Mouse (Mus musculus) midbrain, embryonic 13.5 days (tissue): ENCODE results near the gene Pnpla1. TPM values are rescaled to one million over a fixed set of nuclear protein-coding genes. Genes with fewer than 3 reads are reported as not detected.

Experiments used
- ATAC-seq: fragments of 200-750 bp; cut with Nextera tagmentation; 2 replicates; pipeline ENCODE4 v1.8.0; 2017; ENCODE audit warnings: mild to moderate bottlenecking, moderate TSS enrichment, moderate library complexity
- H3K27ac ChIP-seq: fragments of 300-500 bp; sonication (generic); 2 replicates; pipeline ENCODE4 v1.5.1; 2015; ENCODE audit warnings: inconsistent platforms, mild to moderate bottlenecking, moderate library complexity
- H3K27me3 ChIP-seq: fragments of 300-500 bp; sonication (generic); 2 replicates; pipeline ENCODE4 v1.6.1; 2015; ENCODE audit warnings: mild to moderate bottlenecking, inconsistent platforms
- H3K36me3 ChIP-seq: fragments of 300-500 bp; sonication (generic); 2 replicates; pipeline ENCODE4 v1.6.1; 2015; ENCODE audit warnings: mild to moderate bottlenecking, inconsistent platforms
- H3K4me1 ChIP-seq: fragments of 300-500 bp; sonication (generic); replicated peaks from 2 replicates; pipeline ENCODE4 v1.6.1; 2015; ENCODE audit warnings: inconsistent platforms
- H3K4me2 ChIP-seq: fragments of 300-500 bp; sonication (generic); replicated peaks from 2 replicates; pipeline ENCODE4 v1.6.1; 2015; ENCODE audit warnings: moderate library complexity, mild to moderate bottlenecking, inconsistent platforms
- H3K4me3 ChIP-seq: fragments of 300-500 bp; sonication (generic); replicated peaks from 2 replicates; pipeline ENCODE4 v1.5.1; 2015; ENCODE audit warnings: mild to moderate bottlenecking, inconsistent platforms
- H3K9ac ChIP-seq: fragments of 300-500 bp; sonication (generic); replicated peaks from 2 replicates; pipeline ENCODE4 v1.6.1; 2015; ENCODE audit warnings: mild to moderate bottlenecking, inconsistent platforms
- H3K9me3 ChIP-seq: fragments of 300-500 bp; sonication (generic); 2 replicates; pipeline ENCODE4 v1.6.1; 2016; ENCODE audit warnings: mild to moderate bottlenecking, inconsistent platforms
- WGBS: fragments of 180-500 bp; shearing (Covaris S2); methylation state at CpG from one replicate; pipeline ENCODE4 v1.1.7; 2015; 5-methylcytosine and 5-hydroxymethylcytosine counted together
- polyA plus RNA-seq: library from polyadenylated mRNA; unstranded; fragments of >200 nt; fragmentation: Nextera tagmentation; extraction: Ambion mirVana; gene quantifications from 2 replicates; pipeline ENCODE4 v1.2.1, GENCODE M21; 2015

Gene Pnpla1
- polyA plus RNA-seq, 1 experiment from 2014 or later: not detected

DNA sequence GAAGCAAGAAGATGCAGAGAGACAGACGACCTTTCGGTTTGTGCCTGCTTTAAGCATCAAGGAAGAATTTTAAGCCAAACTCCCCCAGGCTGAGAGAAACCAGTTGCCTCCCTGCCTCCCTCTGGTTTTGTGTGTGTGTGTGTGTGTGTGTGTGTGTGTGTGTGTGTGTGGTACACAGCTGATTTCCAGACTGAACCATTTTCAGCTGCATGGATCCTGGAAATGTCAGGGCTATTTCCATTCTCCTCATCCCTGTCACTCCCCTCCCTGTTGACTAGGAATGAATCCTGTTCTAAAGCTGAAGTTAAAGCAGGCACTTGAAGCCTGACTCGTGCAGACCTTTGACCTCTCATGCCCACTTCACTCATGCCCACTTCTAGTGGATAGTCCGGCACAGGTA, 16.0 kb downstream of the Pnpla1 start:
- H3K27me3 ChIP-seq: peaks cover 4% of the 10 kb centered on the region; the same call in 1 of the 2 replicates
- H3K4me2 ChIP-seq: no peak overlapping the region
- ATAC-seq: no peak
- H3K4me1 ChIP-seq: peaks cover 30% of the 10 kb centered on the region
- no peaks in the 10 kb centered on the region for H3K9me3 ChIP-seq
- H3K9ac ChIP-seq: no peak overlapping the region
- H3K4me3 ChIP-seq: no peak overlapping the region
- H3K36me3 ChIP-seq: no peaks in the 10 kb centered on the region
- 88% methylated on average over 4 of the region's 4 CpGs for WGBS
- H3K27ac ChIP-seq: no peak overlapping the region

DNA sequence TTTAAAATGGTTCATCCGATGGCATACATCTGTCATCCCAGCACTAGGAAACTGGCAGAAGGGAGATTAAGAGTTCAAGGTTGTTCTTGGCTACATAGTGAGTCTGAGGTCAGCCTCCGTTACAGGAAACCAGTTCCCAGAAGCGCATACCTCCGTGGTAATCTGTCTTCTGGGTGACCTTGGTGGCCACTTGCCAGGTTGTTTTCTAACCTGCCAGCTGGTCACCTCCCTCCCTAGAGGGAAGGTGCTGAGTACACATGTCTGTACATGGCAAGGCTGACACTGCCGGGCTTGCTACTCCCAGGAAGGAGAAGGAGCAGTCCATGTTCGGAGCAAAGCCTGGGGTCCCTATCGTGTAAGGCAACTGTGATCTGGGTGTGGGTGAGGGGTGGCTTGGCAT, 16.6 kb downstream of the Pnpla1 start:
- H3K4me2 ChIP-seq: no peak overlapping the region
- 74% methylated on average over 7 of the region's 7 CpGs for WGBS
- H3K27ac ChIP-seq: no peak overlapping the region
- peaks cover 24% of the 10 kb centered on the region for H3K4me1 ChIP-seq
- no peak overlapping the region for H3K4me3 ChIP-seq
- no peaks in the 10 kb centered on the region for H3K36me3 ChIP-seq
- ATAC-seq: no peak
- peaks cover 4% of the 10 kb centered on the region; the same call in 1 of the 2 replicates for H3K27me3 ChIP-seq
- H3K9ac ChIP-seq: no peak overlapping the region
- no peaks in the 10 kb centered on the region for H3K9me3 ChIP-seq

DNA sequence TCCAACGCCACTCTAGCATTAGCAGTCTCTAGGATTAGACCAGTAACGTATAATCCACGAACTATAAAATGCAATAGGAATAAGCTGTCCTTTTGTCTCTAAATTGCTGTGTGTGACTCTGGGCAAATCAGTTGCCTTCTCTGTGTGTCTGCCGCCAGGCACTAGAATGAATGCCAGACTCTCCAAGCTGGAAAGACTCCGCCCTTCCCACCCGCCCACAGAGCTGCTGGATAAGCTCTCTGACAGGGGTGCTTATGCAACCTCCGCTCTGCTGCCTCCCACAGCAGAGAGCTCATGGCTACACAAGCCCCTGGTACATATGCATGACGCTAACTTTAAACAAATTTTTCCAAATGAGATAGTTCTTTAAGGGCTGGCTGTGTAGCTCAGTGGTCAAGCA, 17.1 kb downstream of the Pnpla1 start:
- peaks cover 4% of the 10 kb centered on the region; the same call in 1 of the 2 replicates for H3K27me3 ChIP-seq
- H3K27ac ChIP-seq: no peak overlapping the region
- H3K9ac ChIP-seq: no peak overlapping the region
- peaks cover 23% of the 10 kb centered on the region for H3K4me1 ChIP-seq
- no peak overlapping the region for H3K4me2 ChIP-seq
- no peak overlapping the region for H3K4me3 ChIP-seq
- no peak for ATAC-seq
- no peaks in the 10 kb centered on the region for H3K36me3 ChIP-seq
- WGBS: 40% methylated on average over 8 of the region's 8 CpGs
- no peaks in the 10 kb centered on the region for H3K9me3 ChIP-seq

DNA sequence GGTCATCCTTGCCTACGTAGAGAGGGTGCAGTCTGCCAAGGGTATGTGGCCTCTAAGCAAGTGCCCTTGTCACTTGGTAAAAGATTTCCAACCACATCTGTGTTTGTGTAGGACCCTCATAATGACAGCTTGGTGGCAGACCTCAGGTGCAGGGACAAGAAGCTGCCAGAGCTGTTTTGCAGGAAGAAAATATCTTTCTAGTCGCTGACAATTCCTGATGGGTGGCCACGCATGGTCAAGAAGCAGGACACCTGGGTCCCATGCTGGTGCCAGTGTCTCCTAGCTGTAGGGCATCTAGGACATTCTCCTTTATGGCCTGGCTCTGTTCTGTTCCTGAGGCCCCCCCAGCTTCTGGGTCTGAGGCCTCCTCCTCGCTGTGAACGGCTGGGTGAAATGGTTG, 18.1 kb downstream of the Pnpla1 start:
- no peak for ATAC-seq
- Histone ChIP-seq H3K9me3 (no peaks in the 10 kb centered on the region), H3K27ac (no peak overlapping the region), H3K4me2 (peak overlapping the region; percentile 11; the same call in 1 of the 2 replicates), H3K36me3 (no peaks in the 10 kb centered on the region), H3K4me1 (peaks cover 17% of the 10 kb centered on the region; the same call in 1 of the 2 replicates), H3K27me3 (peaks cover 14% of the 10 kb centered on the region; the same call in 1 of the 2 replicates), H3K9ac (no peak overlapping the region), H3K4me3 (no peak overlapping the region)
- WGBS: 66% methylated on average over 5 of the region's 5 CpGs

DNA sequence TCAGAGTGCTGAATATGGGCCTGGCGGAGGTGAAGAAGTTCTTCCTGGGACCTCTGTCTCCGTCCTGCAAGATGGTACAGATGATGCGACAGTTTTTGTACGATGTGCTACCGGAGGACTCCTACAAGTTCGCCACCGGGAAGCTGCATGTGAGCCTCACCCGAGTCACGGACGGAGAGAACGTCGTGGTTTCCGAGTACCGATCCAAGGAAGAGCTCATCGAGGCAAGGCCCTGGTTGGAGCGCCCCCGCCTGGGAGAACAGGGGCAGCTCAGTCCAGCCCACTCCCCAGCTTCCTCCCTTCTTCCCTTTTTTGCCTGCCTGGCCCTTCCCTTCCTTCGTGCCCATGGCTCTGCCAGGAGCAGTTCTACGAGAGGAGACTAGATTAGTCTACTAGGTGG, 18.6 kb downstream of the Pnpla1 start:
- no peak for ATAC-seq
- no peak overlapping the region for H3K9ac ChIP-seq
- H3K27me3 ChIP-seq: peaks cover 16% of the 10 kb centered on the region; the same call in 1 of the 2 replicates
- no peak overlapping the region for H3K4me3 ChIP-seq
- peak overlapping the region; percentile 11; the same call in 1 of the 2 replicates for H3K4me2 ChIP-seq
- H3K4me1 ChIP-seq: peaks cover 17% of the 10 kb centered on the region; the same call in 1 of the 2 replicates
- no peak overlapping the region for H3K27ac ChIP-seq
- H3K9me3 ChIP-seq: no peaks in the 10 kb centered on the region
- no peaks in the 10 kb centered on the region for H3K36me3 ChIP-seq
- WGBS: 13% methylated on average over 19 of the region's 19 CpGs

DNA sequence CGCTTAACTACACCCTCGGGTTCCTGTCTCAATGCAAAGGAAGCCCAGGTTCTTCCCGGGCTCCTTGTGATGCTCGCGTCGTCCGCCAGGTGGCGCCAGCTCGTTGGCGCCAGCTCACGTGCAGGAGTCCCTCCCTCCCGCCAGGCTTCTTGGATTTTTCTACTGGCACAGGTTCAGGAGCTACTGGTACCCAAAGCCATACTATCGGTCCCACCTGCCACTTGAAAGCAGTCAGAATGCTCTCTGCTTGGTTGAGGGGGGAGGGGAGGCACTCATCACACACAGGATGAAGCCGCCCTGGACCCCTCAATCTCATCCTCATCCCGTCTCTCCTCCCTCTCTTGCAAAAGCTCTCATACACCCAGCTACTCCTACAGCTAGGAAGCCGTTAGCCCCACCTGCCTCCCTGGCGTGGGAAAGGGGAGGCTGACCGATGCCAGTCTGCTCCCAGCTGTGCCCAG, 21.8 kb downstream of the Pnpla1 start:
- peak; percentile 32 for ATAC-seq
- Histone ChIP-seq H3K9me3 (no peaks in the 10 kb centered on the region), H3K4me2 (peak overlapping the region; percentile 28), H3K27me3 (peaks cover 16% of the 10 kb centered on the region; the same call in 1 of the 2 replicates), H3K4me1 (peaks cover 16% of the 10 kb centered on the region; the same call in 1 of the 2 replicates), H3K36me3 (no peaks in the 10 kb centered on the region), H3K27ac (no peak overlapping the region), H3K4me3 (no peak overlapping the region), H3K9ac (no peak overlapping the region)
- 5% methylated on average over 18 of the region's 18 CpGs for WGBS

DNA sequence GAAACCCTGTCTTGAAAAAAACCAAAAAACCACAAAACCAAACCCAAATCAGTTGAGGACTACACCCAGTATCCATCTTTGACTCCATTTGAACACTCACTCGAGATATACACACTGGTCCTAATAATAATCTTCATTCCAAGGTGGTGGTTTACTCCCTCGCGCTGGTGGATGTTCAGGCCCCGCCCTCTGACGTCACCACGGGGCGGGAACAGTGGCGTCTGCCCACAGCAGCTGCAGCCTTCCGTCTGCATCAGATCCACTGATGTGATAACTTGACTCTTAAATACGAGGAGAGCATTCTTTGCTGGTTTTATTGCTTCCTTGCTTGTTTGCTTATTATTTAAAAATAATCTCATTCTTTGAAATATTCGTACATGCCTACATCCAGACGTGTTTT, 24.1 kb downstream of the Pnpla1 start:
- Histone ChIP-seq H3K9ac (no peak overlapping the region), H3K27ac (no peak overlapping the region), H3K4me1 (peaks cover 3% of the 10 kb centered on the region; the same call in 1 of the 2 replicates), H3K4me2 (peak overlapping the region; percentile 29), H3K4me3 (peak overlapping the region; percentile 9; the same call in 1 of the 2 replicates), H3K27me3 (peaks cover 12% of the 10 kb centered on the region; the same call in 1 of the 2 replicates), H3K36me3 (no peaks in the 10 kb centered on the region), H3K9me3 (no peaks in the 10 kb centered on the region)
- WGBS: 5% methylated on average over 12 of the region's 12 CpGs
- peak; percentile 38; the same call in 1 of the 2 replicates for ATAC-seq

DNA sequence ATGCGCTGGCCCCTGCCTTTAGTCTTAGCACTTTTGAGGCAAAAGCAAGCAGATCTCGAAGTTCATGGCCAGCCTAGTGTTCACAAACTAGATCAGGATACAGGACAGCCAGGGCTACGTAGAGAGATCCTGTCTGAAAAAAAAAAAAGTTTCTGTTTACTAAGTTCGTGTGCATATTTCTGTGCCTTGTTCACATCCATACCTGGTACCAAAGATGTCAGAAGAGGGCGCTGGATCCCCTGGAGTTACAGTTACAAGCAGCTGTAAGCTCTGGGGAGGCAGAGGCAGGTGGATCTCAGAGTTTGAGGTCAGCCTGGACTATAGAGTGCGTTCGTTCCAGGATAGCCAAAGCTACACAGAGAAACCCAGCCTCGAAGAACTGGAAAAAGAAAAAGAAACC, 24.6 kb downstream of the Pnpla1 start:
- ATAC-seq: no peak
- WGBS: 56% methylated on average over 8 of the region's 8 CpGs
- H3K4me2 ChIP-seq: peak overlapping the region; percentile 29
- peaks cover 12% of the 10 kb centered on the region; the same call in 1 of the 2 replicates for H3K27me3 ChIP-seq
- H3K4me1 ChIP-seq: peaks cover 3% of the 10 kb centered on the region; the same call in 1 of the 2 replicates
- peak overlapping the region; percentile 9; the same call in 1 of the 2 replicates for H3K4me3 ChIP-seq
- H3K9me3 ChIP-seq: no peaks in the 10 kb centered on the region
- H3K36me3 ChIP-seq: no peaks in the 10 kb centered on the region
- H3K9ac ChIP-seq: no peak overlapping the region
- H3K27ac ChIP-seq: no peak overlapping the region

DNA sequence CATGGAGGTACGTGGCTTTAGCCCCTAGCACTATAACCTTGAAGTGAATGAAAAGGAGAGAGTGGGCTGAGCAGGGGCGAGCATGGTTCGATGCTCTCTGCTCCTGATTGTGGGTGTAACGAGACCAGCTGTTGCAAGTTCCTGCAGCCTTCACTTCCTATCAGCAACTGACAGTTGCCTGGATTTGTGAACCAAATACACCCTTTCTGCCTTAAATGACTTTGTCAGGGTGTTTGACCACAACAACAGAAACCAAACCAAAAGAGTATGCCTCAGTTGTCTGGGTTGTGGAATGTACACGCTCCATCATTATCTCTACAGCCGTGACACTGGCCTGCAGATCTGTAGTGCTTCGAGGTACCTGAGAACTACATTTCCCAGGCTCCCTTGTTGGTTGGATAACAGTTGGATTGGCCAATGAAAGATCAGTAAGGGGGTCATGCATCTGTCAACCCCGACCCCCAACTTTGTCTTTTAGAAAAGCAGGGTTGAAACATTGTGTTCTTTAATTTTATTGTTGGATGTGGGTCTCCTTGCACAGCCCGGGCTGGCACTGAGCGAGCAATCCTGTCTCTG, 25.8 kb downstream of the Pnpla1 start:
- H3K36me3 ChIP-seq: no peaks in the 10 kb centered on the region
- WGBS: 77% methylated on average over 10 of the region's 10 CpGs
- H3K27me3 ChIP-seq: peaks cover 12% of the 10 kb centered on the region; the same call in 1 of the 2 replicates
- H3K9ac ChIP-seq: no peak overlapping the region
- no peak for ATAC-seq
- H3K4me2 ChIP-seq: no peak overlapping the region
- peaks cover 4% of the 10 kb centered on the region for H3K9me3 ChIP-seq
- H3K27ac ChIP-seq: no peak overlapping the region
- H3K4me3 ChIP-seq: no peak overlapping the region
- H3K4me1 ChIP-seq: peaks cover 3% of the 10 kb centered on the region; the same call in 1 of the 2 replicates

DNA sequence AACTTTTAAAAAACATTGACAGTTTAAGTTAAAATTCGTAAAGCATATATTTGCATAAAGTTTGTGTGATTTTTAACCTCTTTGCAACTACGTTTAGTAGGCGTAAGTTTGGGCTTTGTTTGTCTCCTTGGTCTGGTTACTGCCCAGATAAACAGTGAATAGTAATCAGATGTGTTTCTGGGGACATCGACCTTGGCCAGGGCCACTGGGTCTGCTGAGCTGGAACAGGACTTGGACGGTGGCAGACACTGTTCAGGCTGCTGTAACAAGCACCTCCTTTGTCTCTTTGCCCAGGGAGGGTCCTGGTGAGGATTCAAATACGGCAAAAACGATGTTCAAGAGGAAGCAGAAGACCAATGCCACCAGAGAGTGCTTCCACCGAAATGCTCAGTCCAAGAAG, 27.0 kb downstream of the Pnpla1 start:
- H3K27ac ChIP-seq: no peak overlapping the region
- peaks cover 12% of the 10 kb centered on the region; the same call in 1 of the 2 replicates for H3K27me3 ChIP-seq
- no peak overlapping the region for H3K9ac ChIP-seq
- no peak overlapping the region for H3K4me3 ChIP-seq
- H3K4me1 ChIP-seq: no peaks in the 10 kb centered on the region
- H3K9me3 ChIP-seq: peaks cover 7% of the 10 kb centered on the region
- 89% methylated on average over 8 of the region's 8 CpGs for WGBS
- H3K36me3 ChIP-seq: no peaks in the 10 kb centered on the region
- no peak overlapping the region for H3K4me2 ChIP-seq
- ATAC-seq: no peak

DNA sequence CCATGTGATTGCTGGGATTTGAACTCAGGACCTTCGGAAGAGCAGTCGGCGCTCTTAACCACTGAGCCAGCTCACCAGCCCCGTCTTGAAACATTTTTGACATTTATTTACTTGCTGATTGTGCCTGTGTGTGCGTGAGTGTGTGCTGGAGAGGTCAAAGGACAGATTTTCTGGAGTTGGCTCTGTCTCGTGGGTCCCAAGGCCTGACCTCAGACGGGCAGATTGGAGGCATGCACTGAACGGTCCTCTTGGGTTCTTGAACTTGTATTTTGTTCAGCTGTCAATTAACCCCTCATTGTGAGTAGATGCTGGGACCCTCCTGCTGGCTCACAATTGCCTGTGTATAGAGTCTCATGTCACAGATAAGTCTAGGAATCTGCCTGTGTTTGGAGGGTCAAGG, 28.1 kb downstream of the Pnpla1 start:
- H3K4me3 ChIP-seq: no peak overlapping the region
- peaks cover 8% of the 10 kb centered on the region for H3K9me3 ChIP-seq
- H3K9ac ChIP-seq: no peak overlapping the region
- no peaks in the 10 kb centered on the region for H3K36me3 ChIP-seq
- H3K4me1 ChIP-seq: no peaks in the 10 kb centered on the region
- H3K27me3 ChIP-seq: peaks cover 2% of the 10 kb centered on the region; the same call in 1 of the 2 replicates
- ATAC-seq: no peak
- H3K27ac ChIP-seq: no peak overlapping the region
- no peak overlapping the region for H3K4me2 ChIP-seq
- WGBS: 81% methylated on average over 8 of the region's 8 CpGs

DNA sequence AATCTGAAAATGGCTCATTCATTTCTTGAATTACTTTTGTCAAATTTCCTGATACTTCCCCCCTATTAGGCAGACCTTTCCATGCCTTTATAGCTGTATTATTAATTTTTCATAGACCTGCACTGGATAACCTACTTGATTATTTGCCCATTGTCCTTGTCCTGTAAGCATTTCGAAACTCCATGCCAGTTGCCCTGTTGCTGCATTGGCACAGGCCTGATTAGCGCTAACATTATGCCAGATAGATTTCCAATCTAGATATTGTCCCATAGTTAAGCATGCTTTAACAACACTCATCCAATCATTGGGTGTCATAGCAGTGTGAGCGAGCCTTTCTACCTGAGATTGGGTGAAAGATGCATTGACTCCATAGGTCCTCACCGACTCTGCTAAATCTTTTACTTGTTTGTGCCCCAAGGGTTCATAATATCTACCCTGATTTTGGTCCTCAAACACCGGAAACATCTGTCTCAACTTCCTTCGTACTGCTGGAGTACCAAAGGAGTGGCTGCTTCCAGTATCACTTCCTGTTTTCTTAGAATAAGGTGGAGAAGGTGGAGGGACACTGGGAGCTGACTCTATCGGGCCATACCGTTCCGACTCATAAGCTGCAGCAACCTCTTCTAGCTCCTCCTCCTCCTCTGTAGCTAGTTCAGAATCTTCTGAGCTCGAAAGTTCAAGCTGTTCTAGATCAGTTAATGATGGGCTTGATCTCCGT, 36.0 kb downstream of the Pnpla1 start:
- no peaks in the 10 kb centered on the region for H3K36me3 ChIP-seq
- peaks cover 8% of the 10 kb centered on the region; the same call in 1 of the 2 replicates for H3K4me1 ChIP-seq
- H3K27ac ChIP-seq: no peak overlapping the region
- H3K4me3 ChIP-seq: no peak overlapping the region
- H3K9me3 ChIP-seq: peaks cover 4% of the 10 kb centered on the region; the same call in 1 of the 2 replicates
- H3K9ac ChIP-seq: no peak overlapping the region
- no peak for ATAC-seq
- no peak overlapping the region for H3K4me2 ChIP-seq
- H3K27me3 ChIP-seq: no peaks in the 10 kb centered on the region
- 92% methylated on average over 11 of the region's 11 CpGs for WGBS
